Mouse (Mus musculus) frontal cortex, postnatal 14 days (tissue): ENCODE data around the gene Zfp784.
"Not testable (repeated sequence)": the region's sequence is repeated elsewhere in the genome, so short reads cannot be mapped to it uniquely, and the experiment has no call there.

ENCODE experiments used
- DNase-seq, 2 experiments: peaks; one replicate each; pipeline ENCODE4 v3.0.0; 2022; ENCODE audit warnings: low spot score in 2 of 2

Zfp784 gene

DNA sequence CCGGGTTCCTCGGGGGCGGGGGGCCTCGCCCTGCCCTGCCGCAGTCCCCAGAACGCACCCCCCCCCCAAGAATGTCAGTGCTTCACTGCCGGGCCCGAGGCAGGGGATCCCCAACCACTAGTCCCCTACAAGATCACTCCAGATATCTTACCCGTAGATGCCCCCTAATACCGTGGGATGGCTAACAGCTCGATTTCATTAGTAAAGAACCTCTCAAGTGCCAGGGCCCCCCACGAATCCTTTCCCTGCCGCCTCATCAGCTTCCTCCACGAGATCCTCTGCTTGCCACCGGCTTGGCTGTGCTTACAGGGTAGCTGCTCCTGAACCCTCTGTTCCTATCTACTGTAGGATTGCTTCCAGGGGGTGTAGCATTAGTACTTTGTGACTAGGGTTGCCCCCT is 17.6 kb downstream of the Zfp784 start:
- no peak for DNase-seq

DNA sequence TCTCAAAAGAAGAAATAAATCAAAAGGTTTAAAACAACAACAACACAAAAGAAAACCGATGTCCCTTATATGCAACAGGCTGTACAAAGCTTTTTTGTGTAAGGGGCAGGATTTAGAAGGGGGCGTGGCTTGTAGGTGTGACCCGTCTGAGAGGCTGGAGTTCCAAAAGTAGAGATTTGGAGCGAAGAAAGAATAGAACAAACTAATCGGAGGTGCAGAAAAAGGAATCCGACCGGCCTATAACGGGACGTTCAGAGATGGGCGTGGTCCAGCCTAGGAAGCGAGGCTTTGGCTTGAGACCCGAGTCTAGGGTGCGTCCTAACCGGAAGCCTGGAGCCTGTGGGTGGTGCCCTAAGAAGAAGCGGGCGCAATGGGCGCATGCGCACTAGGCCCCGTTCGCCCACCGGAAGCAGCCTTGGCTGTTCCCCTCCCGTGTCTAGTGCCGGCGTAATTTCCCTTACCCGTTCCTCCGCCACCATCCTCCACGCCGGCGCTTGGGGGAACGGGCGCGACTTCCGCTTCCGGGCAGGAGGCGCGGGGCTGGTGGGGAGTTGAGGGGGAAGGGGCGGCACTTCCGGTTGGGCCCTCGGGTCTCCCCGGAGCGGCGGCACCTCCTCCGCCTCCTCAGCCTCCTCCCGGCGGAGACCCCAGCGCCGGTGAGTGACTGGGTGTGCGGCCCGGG is 18.1 kb downstream of the Zfp784 start, which contains the start of the genes Zfp865 and Ccdc106:
Gene Zfp865 (plus strand): TSS at position 377 of the 682 bp plus-strand sequence.
Gene Ccdc106 (plus strand): TSS at position 554 of the 682 bp plus-strand sequence.
- peak; percentile 98 to 99 for DNase-seq

DNA sequence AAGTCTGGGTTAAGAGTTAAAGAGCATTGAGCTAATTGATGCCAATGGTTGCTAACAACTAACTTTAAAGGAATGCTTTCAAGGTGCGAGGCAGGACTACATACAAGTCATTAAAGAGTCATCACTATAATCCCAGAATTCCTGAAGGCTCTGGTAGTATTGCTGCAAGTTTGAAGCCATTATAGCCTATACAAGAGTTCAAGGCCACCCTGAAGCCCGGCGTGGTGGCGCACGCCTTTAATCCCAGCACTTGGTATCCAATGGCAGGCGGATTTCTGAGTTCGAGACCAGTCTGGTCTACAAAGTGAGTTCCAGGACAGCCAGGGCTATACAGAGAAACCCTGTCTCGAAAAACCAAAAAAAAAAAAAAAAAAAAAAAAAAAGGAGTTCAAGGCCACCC is 18.7 kb downstream of the Zfp784 start:
- not testable (repeated sequence) for DNase-seq

DNA sequence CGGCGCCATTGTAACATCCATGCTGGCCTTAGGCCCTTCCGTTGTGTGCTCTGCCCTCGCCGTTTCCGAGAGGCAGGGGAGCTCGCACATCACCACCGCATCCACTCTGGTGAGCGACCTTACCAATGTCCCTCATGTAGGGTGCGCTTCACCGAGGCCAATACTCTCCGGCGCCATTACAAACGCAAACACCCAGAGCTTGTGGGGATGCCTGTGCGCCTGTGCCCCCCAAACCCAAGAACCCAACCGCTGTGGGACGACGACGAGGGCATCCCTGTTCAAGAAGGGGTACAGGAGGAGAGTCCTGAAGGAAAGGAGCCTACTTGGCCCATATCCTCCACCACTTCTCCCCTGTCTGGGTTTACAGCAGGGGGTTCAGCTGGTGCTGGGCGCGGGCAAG is 20.3 kb downstream of the Zfp784 start:
- no peak for DNase-seq

DNA sequence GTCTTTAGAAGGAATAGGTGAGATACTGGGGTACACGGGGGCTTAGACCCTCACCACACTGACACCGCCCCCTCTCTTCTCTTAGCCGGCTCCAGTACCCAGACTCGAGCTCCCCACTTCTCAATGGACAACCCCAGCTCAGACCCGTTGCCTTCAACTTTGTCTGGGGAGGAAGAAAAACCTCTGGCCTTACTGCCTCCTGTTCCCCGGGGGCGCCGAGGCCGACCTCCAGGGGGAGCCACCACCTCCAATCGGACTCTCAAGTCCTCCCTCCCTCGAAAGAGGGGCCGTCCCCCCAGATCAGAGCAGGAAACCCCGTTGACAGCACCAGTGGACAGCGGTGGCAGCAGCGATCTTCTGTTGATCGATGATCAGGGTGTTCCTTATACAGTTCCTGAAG is 20.9 kb downstream of the Zfp784 start:
- no peak for DNase-seq

DNA sequence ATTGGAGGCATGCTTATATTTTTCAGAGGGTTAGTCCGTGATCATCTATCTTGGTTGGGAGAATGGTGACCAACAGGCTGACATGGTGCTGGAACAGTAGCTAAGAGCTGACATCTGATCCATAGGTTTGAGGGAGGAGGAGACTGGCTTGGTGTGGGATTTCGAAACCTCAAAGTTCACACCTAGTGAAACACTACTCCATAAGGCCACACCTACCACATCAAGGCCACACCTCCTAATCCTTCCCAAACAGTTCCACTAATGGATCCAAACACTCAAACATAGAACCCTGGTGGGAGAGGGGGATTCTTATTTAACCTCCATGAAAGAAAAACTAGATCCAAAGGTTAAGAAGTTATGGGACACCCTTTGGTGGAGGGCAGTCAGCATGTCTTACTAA is 21.3 kb downstream of the Zfp784 start:
- no peak for DNase-seq

DNA sequence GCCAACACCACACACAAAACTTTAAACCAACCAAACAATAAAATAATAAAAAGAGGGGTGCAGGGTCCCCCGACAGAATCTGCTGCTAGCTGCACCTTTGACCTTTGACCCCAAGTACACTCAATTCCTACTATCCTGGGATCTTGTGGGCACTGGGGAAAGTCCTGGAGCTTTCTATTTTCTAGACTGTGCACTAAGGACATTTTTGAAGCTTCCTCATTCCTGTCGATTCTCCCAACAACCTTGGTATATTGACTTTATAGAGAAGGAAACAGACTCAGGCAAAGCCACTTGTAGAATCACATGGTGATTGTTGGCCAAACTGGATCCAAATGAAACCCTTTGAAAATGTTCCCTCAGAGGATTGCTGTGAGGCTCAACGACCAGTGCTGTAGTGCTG is 22.2 kb downstream of the Zfp784 start:
- no peak for DNase-seq

DNA sequence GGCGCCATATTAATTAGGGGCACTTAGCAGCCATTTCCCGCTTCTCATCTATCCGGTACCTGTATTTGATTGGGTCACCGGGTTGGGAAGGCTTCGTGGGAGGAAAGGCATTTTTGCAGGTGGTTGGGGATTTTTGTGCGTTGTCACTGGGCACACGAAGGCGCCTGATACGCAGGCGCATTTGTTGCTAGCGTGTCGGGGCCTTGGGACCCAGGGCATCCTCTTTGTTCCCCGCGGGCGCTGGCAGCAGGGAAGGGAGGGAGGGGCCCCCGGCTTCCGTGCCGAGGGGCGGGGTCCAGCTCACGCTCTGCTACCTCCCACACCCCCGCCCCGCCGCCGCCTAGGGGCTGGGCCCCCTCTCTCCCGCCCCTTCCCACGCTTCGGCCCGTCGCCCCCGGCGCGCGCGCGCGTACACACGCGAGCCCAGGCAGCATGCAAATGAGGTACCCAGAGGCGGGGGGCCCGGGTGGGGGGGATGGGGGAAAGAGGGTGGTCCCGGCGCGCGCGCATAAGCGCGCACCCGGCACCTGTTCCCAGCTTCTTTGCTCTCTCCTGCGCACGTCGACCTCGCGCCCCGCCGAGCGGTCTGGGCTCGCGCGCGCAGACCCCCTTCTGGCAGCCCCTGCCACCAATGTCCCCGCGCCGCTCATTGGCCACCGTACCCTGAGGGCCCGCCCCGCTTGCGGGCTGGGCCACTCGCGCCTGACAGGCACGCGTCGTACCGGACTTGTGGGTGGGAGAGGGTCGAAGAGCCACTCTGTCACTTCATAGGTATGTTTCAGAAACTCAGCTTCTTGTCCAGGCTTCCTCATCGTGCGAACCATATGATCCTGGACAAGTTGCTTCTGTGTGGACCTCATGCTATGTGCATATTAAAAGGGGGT is 22.9 kb downstream of the Zfp784 start, which contains the start of gene Gm44973:
Gene Gm44973 (plus strand): TSS at position 379 of the 884 bp plus-strand sequence.
- DNase-seq: peak; percentile 86 to 91

DNA sequence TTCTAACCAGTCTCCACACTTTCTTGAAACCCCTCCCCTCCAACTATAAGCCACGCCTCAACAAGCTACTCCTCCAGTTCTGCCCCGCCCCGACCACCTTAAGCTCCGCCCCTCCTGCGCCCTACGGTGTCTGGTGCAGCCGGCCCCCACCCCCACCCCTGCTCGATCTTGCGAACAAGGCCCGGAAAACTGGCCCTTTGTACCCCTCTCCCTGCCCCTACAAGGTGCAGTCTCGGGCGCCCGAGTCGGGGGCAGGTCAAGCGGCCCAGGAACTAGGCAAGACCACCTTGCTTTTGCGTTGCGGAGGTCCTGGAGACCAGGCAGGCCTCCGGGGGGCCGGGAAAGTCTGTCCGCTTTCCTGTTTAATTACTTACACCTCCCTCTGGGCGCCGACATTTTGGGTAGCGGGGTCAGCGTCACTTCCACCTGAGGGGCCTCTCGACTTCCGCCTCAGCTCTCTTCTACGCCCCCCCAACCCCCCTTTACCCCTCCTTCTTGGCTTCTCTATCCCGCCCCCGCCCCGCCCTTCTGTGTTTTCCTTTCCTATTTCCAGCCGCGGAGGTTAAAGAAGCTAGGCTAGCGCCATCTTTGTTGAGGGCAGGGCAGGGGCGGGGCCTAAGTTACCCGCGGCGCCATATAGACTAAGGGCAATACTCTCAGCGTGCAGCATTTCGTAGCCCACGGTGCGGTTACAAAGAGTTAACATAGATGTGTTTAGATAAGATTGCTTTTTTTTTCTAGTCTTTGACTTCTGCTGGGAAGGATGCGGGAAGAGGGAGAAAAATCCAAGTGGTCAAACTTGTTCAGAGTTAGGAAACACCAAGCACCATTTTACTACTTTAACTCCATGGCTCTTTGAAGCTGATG is 23.8 kb downstream of the Zfp784 start, which contains the start of the genes Zfp524 and Fiz1:
Gene Zfp524 (plus strand): TSS at position 165 of the 867 bp plus-strand sequence.
Gene Fiz1 (minus strand): TSS at position 447 of the 867 bp plus-strand sequence.
- DNase-seq: peak; percentile 96

DNA sequence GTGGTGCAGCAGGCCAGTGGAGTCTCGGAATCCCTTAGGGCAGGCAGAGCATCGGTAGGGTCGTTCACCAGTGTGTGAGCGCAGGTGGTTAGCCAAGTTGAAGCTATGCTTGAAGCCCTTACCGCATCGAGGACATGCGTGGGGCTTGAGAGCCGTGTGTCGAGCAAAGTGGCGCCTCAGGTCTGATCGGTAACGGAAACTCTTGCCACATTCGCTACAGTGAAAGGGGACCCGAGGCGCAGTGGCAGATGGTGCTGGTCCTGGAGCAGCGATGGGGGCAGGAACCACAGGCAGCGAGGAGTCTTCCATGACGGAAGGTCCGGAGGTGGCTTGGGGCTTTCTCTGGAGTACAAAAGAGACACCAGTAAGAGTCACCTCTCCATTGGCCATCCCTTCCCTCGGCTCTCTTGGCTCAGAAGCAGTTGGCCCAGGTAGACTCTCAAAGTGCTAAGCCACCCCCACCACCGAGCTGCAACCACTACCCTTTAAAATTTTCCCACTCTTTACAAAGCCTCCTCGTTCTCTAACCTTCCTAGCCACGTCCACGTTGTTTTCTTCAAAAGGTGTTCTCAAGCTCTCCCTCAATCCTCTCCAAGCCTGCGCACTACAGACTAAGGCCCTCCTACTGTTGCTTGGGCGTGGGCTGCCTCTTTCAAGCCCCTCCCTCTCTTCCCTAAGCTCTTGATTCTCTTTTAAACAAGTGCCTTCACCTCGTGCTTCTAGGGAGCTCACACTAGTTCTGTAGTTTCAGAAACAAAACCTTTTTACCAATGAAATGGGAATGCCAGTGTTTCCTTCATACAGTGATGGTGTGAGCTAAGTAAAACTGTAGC is 25.3 kb downstream of the Zfp784 start:
- DNase-seq: no peak

DNA sequence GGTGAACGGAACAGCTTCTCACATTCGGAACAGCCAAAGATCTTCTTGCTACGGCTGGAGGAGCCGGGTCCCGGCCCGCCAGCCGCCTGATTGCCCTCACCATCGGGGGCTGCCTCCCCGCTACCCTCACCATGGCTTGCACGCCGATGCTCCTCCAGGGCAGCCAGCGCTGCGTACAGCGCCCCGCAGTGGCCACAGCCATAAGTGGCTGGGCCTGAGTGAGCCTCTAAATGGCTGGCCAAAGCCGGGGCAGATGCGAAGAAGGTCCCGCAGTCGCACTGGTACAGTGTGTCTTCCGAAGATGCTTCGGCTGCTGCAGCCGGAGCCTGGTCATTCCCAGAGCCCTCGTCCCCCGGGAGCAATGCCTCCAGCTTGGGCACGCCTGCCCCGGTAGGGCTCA is 30.0 kb downstream of the Zfp784 start:
- no peak for DNase-seq

DNA sequence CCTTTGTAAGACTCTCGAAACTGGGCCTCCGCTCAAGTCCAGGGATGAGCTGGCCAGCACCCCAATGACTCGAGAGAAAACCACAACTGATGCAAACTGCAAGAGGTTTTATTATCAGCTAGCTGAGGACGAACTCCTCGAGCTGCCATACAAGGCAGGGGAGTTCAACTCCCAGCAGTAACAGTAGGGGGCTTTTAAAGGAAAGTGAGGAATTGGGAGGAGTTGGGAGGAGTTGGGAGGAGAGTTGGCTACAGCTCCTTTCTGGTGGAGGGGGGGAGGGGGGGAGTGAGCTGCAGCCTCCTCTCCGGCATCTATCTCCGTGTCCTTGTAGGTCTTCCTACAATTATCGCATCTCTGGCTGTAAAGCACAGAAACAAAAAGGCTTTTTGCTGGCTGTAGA is 35.4 kb downstream of the Zfp784 start:
- not testable (repeated sequence) for DNase-seq

DNA sequence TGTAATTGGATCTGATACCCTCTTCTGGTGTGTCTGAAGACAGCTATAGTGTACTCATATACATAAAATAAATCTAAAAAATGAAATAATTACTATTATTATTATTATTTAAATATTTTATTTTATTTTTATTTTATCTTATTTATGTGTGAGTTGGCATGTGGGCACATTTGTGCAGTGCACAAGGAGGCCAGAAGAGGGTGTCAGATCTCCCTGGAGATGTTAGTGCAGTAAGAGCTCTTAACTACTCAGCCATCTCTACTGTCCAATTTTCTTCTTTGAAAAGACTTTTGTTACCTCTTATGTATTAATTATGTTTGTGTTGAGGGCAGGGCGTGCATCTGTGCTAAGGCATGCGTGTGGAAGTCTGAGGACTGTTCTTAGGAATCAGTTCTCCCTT is 38.4 kb downstream of the Zfp784 start:
- DNase-seq: no peak

DNA sequence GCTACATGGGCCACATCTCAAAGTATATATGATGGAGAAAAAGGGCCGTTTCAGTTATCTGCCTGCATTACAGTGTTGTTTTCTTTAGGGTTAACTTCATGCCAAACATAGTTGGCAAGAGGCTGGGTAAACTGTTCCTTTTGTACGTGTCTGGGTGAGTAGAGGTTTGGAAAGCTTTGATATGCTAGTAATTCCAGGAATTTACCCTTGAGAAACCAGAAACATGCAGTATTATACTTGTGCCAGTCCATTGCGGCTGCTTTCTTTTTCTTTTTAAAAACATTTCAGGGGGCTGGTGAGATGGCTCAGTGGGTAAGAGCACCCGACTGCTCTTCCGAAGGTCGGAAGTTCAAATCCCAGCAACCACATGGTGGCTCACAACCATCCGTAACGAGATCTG is 41.3 kb downstream of the Zfp784 start:
- DNase-seq: no peak

DNA sequence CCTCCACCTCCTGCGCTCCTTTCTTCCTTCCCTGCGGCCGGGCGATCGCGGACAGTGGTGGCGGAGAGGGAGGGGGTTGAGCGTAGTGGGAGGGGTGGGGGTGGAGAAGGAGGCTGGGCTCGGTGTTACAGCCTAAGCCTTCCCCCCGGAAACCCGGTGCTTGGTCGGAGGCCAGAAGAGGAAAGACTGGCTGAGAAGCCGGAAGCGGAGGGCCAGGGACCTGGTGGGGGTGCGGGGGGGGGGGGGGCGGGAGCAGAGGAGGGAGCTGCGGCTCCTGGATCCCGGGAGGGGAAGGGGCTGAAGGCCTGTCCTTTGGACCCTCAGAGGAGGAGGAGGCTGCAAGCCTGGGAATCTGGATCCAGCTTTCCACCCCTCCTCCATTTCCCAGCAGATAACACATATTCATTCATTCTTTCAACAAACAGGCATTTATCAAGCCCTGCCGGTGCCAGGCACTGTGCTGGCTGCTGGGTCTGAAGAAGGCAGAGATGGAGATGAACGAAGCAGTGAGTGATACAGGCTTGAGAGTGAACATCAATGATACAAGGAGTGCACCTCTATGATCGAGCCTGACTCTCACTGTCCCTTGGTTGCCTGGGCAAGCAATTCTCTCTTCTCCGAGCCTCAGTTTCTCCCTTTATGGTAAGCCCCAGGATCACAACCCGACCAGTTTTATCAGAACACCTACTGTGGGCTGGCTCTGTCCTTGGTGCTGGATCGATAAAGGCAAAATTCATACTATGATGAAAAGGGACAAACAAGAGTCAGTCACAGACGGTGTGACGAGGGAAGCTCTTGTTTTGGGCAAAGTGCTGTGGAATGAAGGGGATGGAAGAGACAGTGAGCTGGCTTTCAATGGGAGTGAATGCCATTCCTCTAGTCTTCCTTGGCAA is 42.0 kb downstream of the Zfp784 start, which contains the start of gene Zfp579:
Gene Zfp579 (minus strand): TSS at position 156 of the 893 bp plus-strand sequence.
- DNase-seq: peak; percentile 83 to 89

DNA sequence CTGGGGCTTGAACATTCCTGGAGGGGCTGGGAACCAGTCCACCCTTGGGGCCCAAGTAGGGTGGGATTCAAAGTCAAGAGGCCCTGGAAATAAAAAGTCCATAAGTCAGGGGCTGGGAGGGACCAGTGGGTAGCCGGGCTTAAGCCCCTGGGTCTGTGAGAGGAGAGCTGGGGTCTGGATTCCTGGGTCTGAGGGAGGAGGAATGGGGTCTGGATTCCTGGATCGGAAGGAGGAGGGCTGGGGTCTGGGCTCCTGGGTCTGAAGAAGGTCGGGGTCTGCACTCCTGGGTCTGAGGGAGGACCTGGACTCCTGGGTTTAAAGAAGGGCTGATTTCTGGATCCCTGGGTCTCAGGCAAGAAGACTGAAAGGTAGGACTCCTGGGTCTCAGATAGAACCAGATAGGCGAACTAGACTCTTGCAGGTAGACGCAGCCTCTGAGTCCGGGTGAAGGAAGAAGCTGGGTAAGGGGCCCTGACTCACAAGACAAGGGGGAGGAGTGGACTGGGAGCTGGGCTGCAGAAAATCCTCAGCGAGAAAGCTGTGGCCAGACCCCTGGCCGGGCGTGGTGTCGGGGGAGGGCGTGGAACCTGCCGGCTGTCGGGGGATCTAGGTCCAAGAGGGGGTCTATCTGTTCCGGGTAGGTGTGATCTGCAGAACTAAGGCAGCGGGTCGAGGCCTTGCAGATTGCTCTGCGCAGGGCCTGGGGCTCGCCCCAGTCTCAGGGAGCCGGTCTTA is 42.8 kb downstream of the Zfp784 start:
- no peak for DNase-seq

DNA sequence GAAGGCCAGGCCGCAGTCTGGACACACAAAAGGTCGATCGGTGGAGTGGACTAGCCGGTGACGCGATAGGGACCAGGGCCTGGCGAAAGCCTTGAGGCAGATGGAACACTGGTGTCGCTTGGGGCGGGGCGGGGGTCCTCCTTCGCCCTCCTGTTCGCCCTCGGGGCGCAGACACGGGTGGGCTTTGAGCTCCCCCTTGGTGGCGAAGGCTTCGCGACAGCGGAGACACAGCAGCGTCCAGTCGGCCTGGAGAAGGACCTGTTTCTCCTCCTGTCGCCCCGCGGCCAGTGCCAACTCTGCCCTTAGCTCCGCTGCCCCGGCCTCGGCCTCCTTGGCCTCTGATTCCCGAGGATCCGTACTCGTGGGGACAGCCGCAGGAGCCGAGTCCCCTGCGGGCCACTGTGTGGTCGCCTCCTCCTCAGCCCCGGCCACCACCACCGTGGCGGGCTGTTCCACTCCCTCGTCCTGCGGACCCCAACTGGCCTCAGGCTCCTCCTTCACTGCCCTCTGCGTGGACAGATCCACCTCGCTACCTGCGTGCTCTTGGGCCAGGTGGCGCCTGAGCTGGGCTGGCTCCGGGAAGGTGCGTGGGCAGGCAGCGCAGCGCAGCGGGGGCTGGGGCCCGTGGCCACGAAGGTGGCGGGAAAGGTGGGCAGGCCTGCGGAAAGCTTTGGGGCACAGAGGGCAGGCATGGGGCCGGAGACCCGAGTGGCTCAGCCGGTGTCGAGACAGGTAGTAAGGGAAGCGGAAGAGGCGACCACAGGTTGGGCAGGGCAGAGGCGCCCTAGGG is 44.1 kb downstream of the Zfp784 start:
- no peak for DNase-seq

DNA sequence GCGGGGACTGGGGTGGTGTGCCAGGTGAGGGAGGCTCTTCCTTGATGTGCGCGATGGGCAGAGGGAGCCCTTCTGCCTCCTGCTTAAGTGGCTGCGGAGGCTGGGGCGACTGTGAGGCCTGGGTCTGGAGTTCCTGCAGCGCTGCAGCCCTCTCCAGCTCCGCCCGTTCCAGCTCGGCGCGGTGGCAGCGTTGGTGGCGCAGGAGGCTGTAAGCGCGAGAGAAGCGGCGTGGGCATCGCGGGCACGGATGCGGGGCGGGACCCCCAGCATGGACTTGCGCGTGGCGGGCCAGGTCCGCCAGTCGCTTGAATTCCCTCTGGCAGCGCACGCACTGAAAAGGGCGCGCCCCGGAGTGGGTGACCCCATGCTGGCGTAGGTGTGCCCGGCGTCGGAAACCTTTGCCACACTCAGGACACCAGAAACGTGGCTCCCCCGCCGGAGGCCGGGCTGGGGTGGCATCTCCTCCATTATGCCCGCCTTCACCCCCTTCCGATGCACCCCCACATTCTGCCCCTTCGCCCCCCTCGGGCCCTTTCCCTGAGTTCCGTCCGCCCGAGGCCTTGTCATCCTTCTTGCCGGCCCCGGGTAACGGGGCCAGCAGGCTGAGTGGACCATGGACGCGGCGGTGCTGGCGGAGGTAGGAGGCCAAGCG is 44.8 kb downstream of the Zfp784 start:
- DNase-seq: no peak
